Mouse (Mus musculus) forebrain, embryonic 14.5 days (tissue): Measurements from ENCODE around the gene 1700056E22Rik. TPM values are rescaled to one million over a fixed set of nuclear protein-coding genes. Genes with fewer than 3 reads are reported as not detected.

Experiments used
- ATAC-seq: fragments of 200-750 bp; cut with Nextera tagmentation; 2 replicates; pipeline ENCODE4 v1.8.0; 2017; ENCODE audit warnings: mild to moderate bottlenecking, moderate library complexity
- DNase-seq: peaks from one replicate; pipeline ENCODE4 v3.0.0-alpha.2; 2015; ENCODE audit warnings: low spot score
- H3K27ac ChIP-seq: fragments of 300-500 bp; sonication (generic); 2 replicates; pipeline ENCODE4 v1.5.1; 2014; ENCODE audit warnings: low read depth, mild to moderate bottlenecking, control low read depth, low read length, moderate library complexity
- H3K27me3 ChIP-seq: fragments of 300-500 bp; sonication (generic); replicated peaks from 2 replicates; pipeline ENCODE4 v1.6.1; 2014; ENCODE audit warnings: low read length, control low read depth, mixed read lengths; ENCODE audit not compliant: control insufficient read depth, insufficient read depth
- H3K36me3 ChIP-seq: fragments of 300-500 bp; sonication (generic); 2 replicates; pipeline ENCODE4 v1.6.1; 2014; ENCODE audit warnings: low read length, control low read depth; ENCODE audit not compliant: control insufficient read depth, insufficient read depth
- H3K4me1 ChIP-seq: fragments of 300-500 bp; sonication (generic); 2 replicates; pipeline ENCODE4 v1.6.1; 2014; ENCODE audit warnings: antibody characterized with exemption, low read length, control low read depth; ENCODE audit not compliant: control insufficient read depth, insufficient read depth
- H3K4me2 ChIP-seq: fragments of 300-500 bp; sonication (generic); 2 replicates; pipeline ENCODE4 v1.6.1; 2014; ENCODE audit warnings: mild to moderate bottlenecking, control low read depth, low read length
- H3K4me3 ChIP-seq: fragments of 300-500 bp; sonication (generic); 2 replicates; pipeline ENCODE4 v1.5.1; 2014; ENCODE audit warnings: low read depth, low read length, control low read depth
- H3K9ac ChIP-seq: fragments of 300-500 bp; sonication (generic); 2 replicates; pipeline ENCODE4 v1.6.1; 2014; ENCODE audit warnings: mild to moderate bottlenecking, low read length, control low read depth, moderate library complexity
- H3K9me3 ChIP-seq: fragments of 300-500 bp; sonication (generic); replicated peaks from 2 replicates; pipeline ENCODE4 v1.6.1; 2016; ENCODE audit warnings: low read length, control low read depth, mixed read lengths; ENCODE audit not compliant: control insufficient read depth
- WGBS: fragments of 180-500 bp; shearing (Covaris S2); extraction: QIAGEN DNeasy Blood & Tissue Kit; methylation state at CpG from one replicate; pipeline ENCODE4 v1.1.7; 2014; 5-methylcytosine and 5-hydroxymethylcytosine counted together
- polyA plus RNA-seq: library from polyadenylated mRNA; unstranded; fragments of >200 nt; fragmentation: Nextera tagmentation; extraction: Ambion mirVana; gene quantifications from 2 replicates; pipeline ENCODE4 v1.2.1, GENCODE M21; 2014

1700056E22Rik gene
- polyA plus RNA-seq, 1 experiment from 2014 or later: 0.72 TPM

- Histone ChIP-seq H3K9ac (no peak overlapping the region), H3K4me2 (no peak overlapping the region), H3K4me1 (peaks cover 6% of the 10 kb centered on the region; the same call in 1 of the 2 replicates), H3K27me3 (no peaks in the 10 kb centered on the region), H3K9me3 (no peaks in the 10 kb centered on the region), H3K36me3 (no peaks in the 10 kb centered on the region), H3K27ac (no peak overlapping the region), H3K4me3 (no peak overlapping the region)
- whole genome bisulfite sequencing: 87% methylated on average over 2 of the region's 2 CpGs
- no peak for ATAC-seq
- DNase-seq: no peak
Measured at GRCm38 (mm10) chr1:184054176-184054575, 20.1 kb upstream of the 1700056E22Rik start.

- WGBS: 81% methylated on average over 4 of the region's 4 CpGs
- no peak overlapping the region for H3K4me2 ChIP-seq
- H3K36me3 ChIP-seq: no peaks in the 10 kb centered on the region
- no peaks in the 10 kb centered on the region for H3K9me3 ChIP-seq
- no peak overlapping the region for H3K4me3 ChIP-seq
- ATAC-seq: no peak
- H3K4me1 ChIP-seq: peaks cover 6% of the 10 kb centered on the region; the same call in 1 of the 2 replicates
- no peak overlapping the region for H3K27ac ChIP-seq
- H3K9ac ChIP-seq: no peak overlapping the region
- no peaks in the 10 kb centered on the region for H3K27me3 ChIP-seq
- DNase-seq: no peak
Measured at GRCm38 (mm10) chr1:184053711-184054110, 19.6 kb upstream of the 1700056E22Rik start.

- WGBS: 81% methylated on average over 4 of the region's 4 CpGs
- no peak for ATAC-seq
- Histone ChIP-seq H3K4me2 (no peak overlapping the region), H3K9ac (no peak overlapping the region), H3K27ac (no peak overlapping the region), H3K4me1 (peaks cover 6% of the 10 kb centered on the region; the same call in 1 of the 2 replicates), H3K9me3 (no peaks in the 10 kb centered on the region), H3K4me3 (no peak overlapping the region), H3K27me3 (no peaks in the 10 kb centered on the region), H3K36me3 (no peaks in the 10 kb centered on the region)
- no peak for DNase-seq
Measured at GRCm38 (mm10) chr1:184053141-184053540, 19.0 kb upstream of the 1700056E22Rik start.

GRCm38 (mm10) chr1:184052331-184052730 is 18.2 kb upstream of the 1700056E22Rik start:
- Histone ChIP-seq H3K4me3 (no peak overlapping the region), H3K4me1 (peaks cover 6% of the 10 kb centered on the region; the same call in 1 of the 2 replicates), H3K9ac (no peak overlapping the region), H3K27me3 (no peaks in the 10 kb centered on the region), H3K36me3 (no peaks in the 10 kb centered on the region), H3K4me2 (no peak overlapping the region), H3K9me3 (no peaks in the 10 kb centered on the region), H3K27ac (no peak overlapping the region)
- DNase-seq (no peak), ATAC-seq (no peak)
- 81% methylated on average over 4 of the region's 4 CpGs for WGBS

- DNase-seq (no peak), ATAC-seq (no peak)
Measured at GRCm38 (mm10) chr1:184051824-184052223, 17.7 kb upstream of the 1700056E22Rik start.

GRCm38 (mm10) chr1:184051286-184051685 is 17.2 kb upstream of the 1700056E22Rik start:
- H3K4me3 ChIP-seq: no peak overlapping the region
- no peak for ATAC-seq
- peaks cover 6% of the 10 kb centered on the region; the same call in 1 of the 2 replicates for H3K4me1 ChIP-seq
- H3K36me3 ChIP-seq: no peaks in the 10 kb centered on the region
- no peaks in the 10 kb centered on the region for H3K27me3 ChIP-seq
- DNase-seq: no peak
- 81% methylated on average over 1 of the region's 1 CpGs for WGBS
- no peak overlapping the region for H3K9ac ChIP-seq
- no peak overlapping the region for H3K27ac ChIP-seq
- no peaks in the 10 kb centered on the region for H3K9me3 ChIP-seq
- H3K4me2 ChIP-seq: no peak overlapping the region

More at GRCm38 (mm10) chr1:184051824-184052223, 17.7 kb upstream of the 1700056E22Rik start:
- peaks cover 6% of the 10 kb centered on the region; the same call in 1 of the 2 replicates for H3K4me1 ChIP-seq
- H3K9ac ChIP-seq: no peak overlapping the region
- H3K4me2 ChIP-seq: no peak overlapping the region
- H3K27ac ChIP-seq: no peak overlapping the region
- H3K36me3 ChIP-seq: no peaks in the 10 kb centered on the region
- H3K9me3 ChIP-seq: no peaks in the 10 kb centered on the region
- no peaks in the 10 kb centered on the region for H3K27me3 ChIP-seq
- 33% methylated on average over 6 of the region's 6 CpGs for WGBS
- H3K4me3 ChIP-seq: no peak overlapping the region

- no peak for DNase-seq
- Histone ChIP-seq H3K9ac (no peak overlapping the region), H3K4me3 (no peak overlapping the region), H3K4me1 (peaks cover 6% of the 10 kb centered on the region; the same call in 1 of the 2 replicates), H3K27ac (no peak overlapping the region), H3K4me2 (no peak overlapping the region), H3K9me3 (no peaks in the 10 kb centered on the region), H3K36me3 (no peaks in the 10 kb centered on the region), H3K27me3 (no peaks in the 10 kb centered on the region)
- no peak for ATAC-seq
- WGBS: 87% methylated on average over 10 of the region's 10 CpGs
Measured at GRCm38 (mm10) chr1:184048675-184049418, 14.7 kb upstream of the 1700056E22Rik start.

GRCm38 (mm10) chr1:184047818-184048217 is 13.7 kb upstream of the 1700056E22Rik start:
- ATAC-seq (no peak), DNase-seq (no peak)
- no peak overlapping the region for H3K4me3 ChIP-seq
- no peak overlapping the region for H3K4me2 ChIP-seq
- no peak overlapping the region for H3K27ac ChIP-seq
- no peak overlapping the region for H3K9ac ChIP-seq
- no peaks in the 10 kb centered on the region for H3K36me3 ChIP-seq
- no peaks in the 10 kb centered on the region for H3K27me3 ChIP-seq
- WGBS: 90% methylated on average over 9 of the region's 9 CpGs
- H3K4me1 ChIP-seq: peaks cover 6% of the 10 kb centered on the region; the same call in 1 of the 2 replicates
- H3K9me3 ChIP-seq: no peaks in the 10 kb centered on the region

GRCm38 (mm10) chr1:184046070-184046677 is 12.1 kb upstream of the 1700056E22Rik start:
- H3K9ac ChIP-seq: no peak overlapping the region
- peaks cover 5% of the 10 kb centered on the region; the same call in 1 of the 2 replicates for H3K4me1 ChIP-seq
- no peaks in the 10 kb centered on the region for H3K27me3 ChIP-seq
- 58% methylated on average over 6 of the region's 6 CpGs for WGBS
- no peak overlapping the region for H3K4me2 ChIP-seq
- H3K36me3 ChIP-seq: no peaks in the 10 kb centered on the region
- DNase-seq (no peak), ATAC-seq (no peak)
- no peaks in the 10 kb centered on the region for H3K9me3 ChIP-seq
- H3K27ac ChIP-seq: no peak overlapping the region
- no peak overlapping the region for H3K4me3 ChIP-seq
